Mouse (Mus musculus) midbrain, embryonic 10.5 days (tissue): ENCODE measurements around the gene Ppp1r15a. TPM values are rescaled to one million over a fixed set of nuclear protein-coding genes. Genes with fewer than 3 reads are reported as not detected.

Experiments used
- DNase-seq: peaks from one replicate; pipeline ENCODE4 v3.0.0-alpha.2; 2017; ENCODE audit warnings: low spot score
- H3K27ac ChIP-seq: fragments of 300-500 bp; sonication (generic); replicated peaks from 2 replicates; pipeline ENCODE4 v1.5.1; 2016; ENCODE audit warnings: mild to moderate bottlenecking
- H3K27me3 ChIP-seq: fragments of 300-500 bp; sonication (generic); 2 replicates; pipeline ENCODE4 v1.6.1; 2016; ENCODE audit warnings: low read depth, mild to moderate bottlenecking; ENCODE audit not compliant: poor library complexity, severe bottlenecking
- H3K36me3 ChIP-seq: fragments of 300-500 bp; sonication (generic); 2 replicates; pipeline ENCODE4 v1.6.1; 2016; ENCODE audit warnings: mild to moderate bottlenecking, moderate library complexity
- H3K4me1 ChIP-seq: fragments of 300-500 bp; sonication (generic); 2 replicates; pipeline ENCODE4 v1.6.1; 2016
- H3K4me3 ChIP-seq: fragments of 300-500 bp; sonication (generic); 2 replicates; pipeline ENCODE4 v1.5.1; 2016; ENCODE audit warnings: mild to moderate bottlenecking, moderate library complexity
- H3K9me3 ChIP-seq: fragments of 300-500 bp; sonication (generic); replicated peaks from 2 replicates; pipeline ENCODE4 v1.6.1; 2016; ENCODE audit warnings: mild to moderate bottlenecking
- WGBS: fragments of 180-500 bp; shearing (Covaris S2); methylation state at CpG from one replicate; pipeline ENCODE4 v1.1.7; 2016; 5-methylcytosine and 5-hydroxymethylcytosine counted together
- polyA plus RNA-seq: library from polyadenylated mRNA; unstranded; fragments of >200 nt; fragmentation: Nextera tagmentation; extraction: Ambion mirVana; gene quantifications from 2 replicates; pipeline ENCODE4 v1.2.1, GENCODE M21; 2016

Ppp1r15a gene
- polyA plus RNA-seq = 15.0 and 18.6 TPM in 2 replicates

DNA sequence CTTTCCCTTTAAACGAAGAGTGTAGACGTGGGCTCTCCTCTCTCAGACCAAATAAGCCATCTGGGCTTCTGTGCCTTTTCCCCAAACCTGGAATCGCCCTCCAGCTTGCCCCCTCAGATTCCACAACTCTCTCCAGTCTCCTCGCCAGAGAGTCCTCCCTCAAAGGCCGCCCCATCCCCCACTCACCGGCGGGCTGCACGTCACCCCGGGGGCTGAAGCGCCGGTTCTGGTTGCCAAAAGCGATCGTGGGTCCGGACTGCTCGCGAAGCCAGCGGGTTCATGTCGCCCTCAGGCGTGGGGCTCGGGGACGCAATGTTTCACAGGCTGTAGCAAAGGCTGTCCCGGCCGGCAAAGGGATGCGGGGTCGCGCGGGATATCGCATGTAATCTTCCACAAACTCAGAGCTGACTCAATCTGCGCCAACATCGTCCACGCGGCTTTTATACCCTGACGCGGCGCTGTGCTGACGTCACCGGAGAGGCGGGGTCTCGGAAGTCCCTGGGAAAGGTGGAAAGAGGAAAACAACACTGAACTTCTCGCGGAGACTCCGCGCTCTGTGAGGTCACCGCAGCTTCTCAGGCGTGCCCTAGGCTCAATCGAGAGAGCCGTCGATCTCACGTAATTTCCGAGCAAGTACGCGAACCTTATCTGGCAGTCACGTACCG, at the start of gene Ppp1r15a, which contains the start of gene Plekha4:
Gene Ppp1r15a, minus strand, starts transcription at position 460 of the 665 bp plus-strand sequence.
Gene Plekha4, plus strand, starts transcription at position 522 of the 665 bp plus-strand sequence.
- H3K9me3 ChIP-seq = no peaks in the 10 kb centered on the region
- peaks cover 53% of the 10 kb centered on the region for H3K4me1 ChIP-seq
- peak within 1 kb of the TSS; percentile 90 for H3K27ac ChIP-seq
- peak within 1 kb of the TSS; percentile 83 for H3K4me3 ChIP-seq
- peaks cover 11% of the 10 kb centered on the region for H3K36me3 ChIP-seq
- WGBS = under 1% methylated on average over 54 of the region's 54 CpGs
- DNase-seq = peak; percentile 94
- H3K27me3 ChIP-seq = peaks cover 6% of the 10 kb centered on the region; the same call in 1 of the 2 replicates

GRCm38 (mm10) chr7:45574472-45575379, 48.7 kb upstream of the Ppp1r15a start:
- Histone ChIP-seq H3K27ac (no peak overlapping the region), H3K4me3 (no peak overlapping the region), H3K4me1 (peaks cover 25% of the 10 kb centered on the region), H3K27me3 (no peaks in the 10 kb centered on the region), H3K36me3 (peaks cover 37% of the 10 kb centered on the region), H3K9me3 (no peaks in the 10 kb centered on the region)
- WGBS = 86% methylated on average over 15 of the region's 15 CpGs
- no peak for DNase-seq

DNA sequence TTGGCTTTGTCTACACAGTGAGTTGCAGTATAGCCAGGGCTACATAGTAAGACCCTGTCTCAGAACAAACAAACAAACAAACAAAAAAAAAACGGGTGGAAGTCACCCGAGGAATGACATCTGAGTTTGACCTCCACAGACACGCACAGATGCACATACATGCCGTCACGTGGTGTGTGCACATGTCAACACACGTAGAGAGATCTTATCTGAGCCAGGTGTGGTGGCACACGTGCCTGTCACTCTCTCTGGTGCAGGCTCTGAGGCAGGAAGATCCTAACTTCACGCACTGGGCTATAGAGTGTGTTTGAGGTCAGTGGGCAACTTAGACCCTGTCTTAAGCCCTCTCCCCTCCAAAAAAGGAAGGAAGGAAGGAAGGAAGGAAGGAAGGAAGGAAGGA, 47.9 kb upstream of the Ppp1r15a start:
- Histone ChIP-seq H3K4me1 (peaks cover 28% of the 10 kb centered on the region), H3K27ac (no peak overlapping the region), H3K4me3 (no peak overlapping the region), H3K27me3 (no peaks in the 10 kb centered on the region), H3K36me3 (peaks cover 35% of the 10 kb centered on the region), H3K9me3 (no peaks in the 10 kb centered on the region)
- DNase-seq = no peak
- 88% methylated on average over 8 of the region's 8 CpGs for WGBS

GRCm38 (mm10) chr7:45571966-45572365, 45.9 kb upstream of the Ppp1r15a start:
- 67% methylated on average over 1 of the region's 1 CpGs for WGBS
- Histone ChIP-seq H3K4me1 (peaks cover 44% of the 10 kb centered on the region), H3K27ac (no peak overlapping the region), H3K4me3 (no peak overlapping the region), H3K36me3 (peaks cover 19% of the 10 kb centered on the region), H3K9me3 (no peaks in the 10 kb centered on the region), H3K27me3 (no peaks in the 10 kb centered on the region)
- no peak for DNase-seq

- H3K9me3 ChIP-seq = no peaks in the 10 kb centered on the region
- H3K36me3 ChIP-seq = peaks cover 2% of the 10 kb centered on the region; the same call in 1 of the 2 replicates
- H3K27me3 ChIP-seq = no peaks in the 10 kb centered on the region
- under 1% methylated on average over 42 of the region's 42 CpGs for WGBS
- peak; percentile 74 for DNase-seq
- H3K27ac ChIP-seq = peak within 1 kb of the TSS; percentile 97
- peak within 1 kb of the TSS; percentile 87 for H3K4me3 ChIP-seq
- H3K4me1 ChIP-seq = peaks cover 44% of the 10 kb centered on the region
Measured at GRCm38 (mm10) chr7:45570103-45570741, 44.2 kb upstream of the Ppp1r15a start, which contains the start of gene Bcat2. TSS of gene Bcat2 (plus strand) at chr7:45570153.

DNA sequence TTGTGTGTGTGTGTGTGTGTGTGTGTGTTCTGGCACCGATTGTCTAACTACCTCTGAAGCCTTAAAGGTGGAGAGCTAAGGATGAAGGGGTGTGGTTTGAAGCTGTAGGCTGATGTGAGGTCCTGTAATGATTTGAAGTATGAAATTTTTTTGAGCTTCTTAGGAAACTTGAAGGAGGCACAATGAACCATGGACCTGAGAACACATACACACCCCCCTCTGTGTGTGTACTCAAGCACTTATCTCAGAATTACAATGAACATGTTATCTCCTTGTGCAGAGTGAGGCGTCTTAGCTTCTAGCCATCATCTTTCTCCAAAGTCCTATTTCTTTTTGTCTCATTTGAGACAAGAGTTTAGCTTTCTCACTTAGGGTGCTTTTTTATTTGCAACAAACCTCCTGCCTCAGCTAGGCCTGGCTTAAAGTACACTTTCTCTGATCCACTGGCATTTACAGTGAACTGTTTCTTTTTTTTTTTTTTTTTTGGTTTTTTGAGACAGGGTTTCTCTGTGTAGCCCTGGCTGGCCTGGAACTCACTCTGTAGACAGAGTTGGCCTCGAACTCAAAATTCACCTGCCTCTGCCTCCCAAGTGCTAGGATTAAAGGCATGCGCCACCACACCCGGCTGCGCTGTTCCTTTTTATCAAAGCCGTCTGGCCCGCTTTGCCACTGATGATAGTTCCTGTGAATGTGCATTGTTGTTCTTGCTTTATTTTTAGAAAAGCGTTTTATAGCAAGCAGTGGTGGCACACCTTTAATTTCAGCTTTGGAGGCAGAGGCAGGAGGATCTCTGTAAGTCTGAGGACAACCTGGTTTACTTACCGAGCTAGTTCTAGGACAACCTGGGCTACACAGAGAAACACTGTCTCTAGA, 42.8 kb upstream of the Ppp1r15a start:
- Histone ChIP-seq H3K27me3 (no peaks in the 10 kb centered on the region), H3K4me3 (peak overlapping the region; percentile 64), H3K9me3 (no peaks in the 10 kb centered on the region), H3K27ac (peak overlapping the region; percentile 84), H3K4me1 (peaks cover 44% of the 10 kb centered on the region), H3K36me3 (no peaks in the 10 kb centered on the region)
- 77% methylated on average over 10 of the region's 10 CpGs for WGBS
- DNase-seq = no peak

GRCm38 (mm10) chr7:45567780-45568516, 41.9 kb upstream of the Ppp1r15a start:
- H3K4me3 ChIP-seq = peak overlapping the region; percentile 64
- no peaks in the 10 kb centered on the region for H3K9me3 ChIP-seq
- H3K27ac ChIP-seq = peak overlapping the region; percentile 84
- H3K27me3 ChIP-seq = no peaks in the 10 kb centered on the region
- no peaks in the 10 kb centered on the region for H3K36me3 ChIP-seq
- WGBS = 2% methylated on average over 24 of the region's 24 CpGs
- H3K4me1 ChIP-seq = peaks cover 44% of the 10 kb centered on the region
- peak; percentile 89 for DNase-seq

DNA sequence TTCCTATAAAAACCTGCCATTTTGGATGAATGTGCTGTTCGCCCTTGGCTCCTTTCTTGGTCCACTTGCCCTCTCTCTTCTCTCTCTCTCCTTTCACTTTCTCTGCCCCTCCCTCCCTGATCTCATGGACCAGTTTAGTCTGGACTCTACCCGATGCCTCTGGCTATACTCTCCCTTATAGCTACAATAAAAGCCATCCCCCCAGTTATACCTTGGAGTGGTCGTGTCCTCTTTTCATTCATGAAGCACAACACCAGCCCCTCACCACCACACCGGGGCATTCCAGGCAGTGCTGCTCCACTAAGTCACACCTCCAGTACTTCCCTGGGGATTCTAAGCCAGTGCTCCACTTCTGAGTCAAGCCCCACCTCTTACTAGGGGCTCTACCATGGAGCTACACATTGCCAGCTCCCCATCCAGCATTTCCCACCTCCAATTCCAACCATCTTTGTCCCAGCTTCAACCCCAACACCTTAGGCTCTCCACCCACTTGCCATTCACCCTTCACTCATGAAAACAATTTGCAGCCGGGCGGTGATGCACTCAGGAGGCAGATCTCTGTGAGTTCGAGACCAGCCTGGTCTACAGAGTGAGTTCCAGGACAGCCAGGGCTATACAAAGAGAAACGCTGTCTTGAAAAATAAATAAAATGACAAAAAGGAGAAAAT, 41.2 kb upstream of the Ppp1r15a start:
- H3K9me3 ChIP-seq = no peaks in the 10 kb centered on the region
- H3K27me3 ChIP-seq = no peaks in the 10 kb centered on the region
- 78% methylated on average over 8 of the region's 8 CpGs for WGBS
- H3K36me3 ChIP-seq = no peaks in the 10 kb centered on the region
- peaks cover 45% of the 10 kb centered on the region for H3K4me1 ChIP-seq
- peak overlapping the region; percentile 84 for H3K27ac ChIP-seq
- no peak for DNase-seq
- peak overlapping the region; percentile 64 for H3K4me3 ChIP-seq

DNA sequence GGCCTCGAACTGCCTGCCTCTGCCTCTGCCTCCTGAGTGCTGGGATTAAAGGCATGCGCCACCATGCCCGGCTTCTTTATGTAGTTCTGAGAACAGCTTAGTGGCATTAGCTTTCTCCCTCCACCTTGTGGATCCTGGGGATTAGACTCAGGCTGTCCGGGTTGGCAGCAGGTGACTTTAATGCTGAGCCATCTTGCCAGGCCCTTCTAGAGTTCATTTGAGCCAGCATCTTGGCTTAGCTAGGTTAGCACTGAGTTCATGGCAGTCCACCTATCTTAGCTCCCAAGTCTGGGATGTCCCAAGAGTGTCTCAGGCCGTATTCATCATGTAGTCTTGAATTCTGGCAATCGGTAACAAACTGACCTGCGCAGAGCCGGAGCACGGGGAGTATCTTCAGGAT, 39.4 kb upstream of the Ppp1r15a start:
- H3K27ac ChIP-seq = no peak overlapping the region
- WGBS = 89% methylated on average over 9 of the region's 9 CpGs

DNA sequence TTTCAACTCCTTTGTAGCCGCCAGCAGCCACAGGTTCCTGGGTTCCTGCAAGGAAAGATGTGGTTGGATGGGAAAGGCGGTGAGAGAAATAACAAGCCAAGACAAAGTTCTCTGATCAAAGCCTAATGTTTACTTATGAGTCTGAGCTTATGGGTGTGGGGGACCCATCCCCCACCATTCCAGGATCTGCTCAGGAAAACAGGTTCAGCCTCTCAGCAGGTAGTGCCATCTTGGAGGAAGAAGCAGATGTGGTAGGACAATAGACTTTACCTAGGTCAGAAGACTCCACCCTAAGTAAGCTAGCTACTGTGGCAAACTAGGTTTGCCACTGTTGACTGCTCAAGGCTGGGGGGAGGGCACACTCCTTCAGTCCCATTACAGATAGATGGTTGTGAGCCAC, 38.7 kb upstream of the Ppp1r15a start:
- WGBS = 84% methylated on average over 2 of the region's 2 CpGs
- Histone ChIP-seq H3K4me3 (no peak overlapping the region), H3K27me3 (no peaks in the 10 kb centered on the region)

More for the DNA sequence above, 39.4 kb upstream of the Ppp1r15a start:
- Histone ChIP-seq H3K9me3 (no peaks in the 10 kb centered on the region), H3K27me3 (no peaks in the 10 kb centered on the region), H3K4me3 (no peak overlapping the region), H3K36me3 (no peaks in the 10 kb centered on the region), H3K4me1 (peaks cover 42% of the 10 kb centered on the region)
- no peak for DNase-seq

More for the DNA sequence above, 38.7 kb upstream of the Ppp1r15a start:
- no peaks in the 10 kb centered on the region for H3K9me3 ChIP-seq
- no peaks in the 10 kb centered on the region for H3K36me3 ChIP-seq
- peaks cover 36% of the 10 kb centered on the region for H3K4me1 ChIP-seq
- H3K27ac ChIP-seq = no peak overlapping the region
- no peak for DNase-seq
